Mouse (Mus musculus) heart, embryonic 15.5 days (tissue): Measurements from ENCODE around the gene Parp4. TPM values are rescaled to one million over a fixed set of nuclear protein-coding genes. Genes with fewer than 3 reads are reported as not detected.

Experiments used
- ATAC-seq: fragments of 200-750 bp; cut with Nextera tagmentation; replicated peaks from 2 replicates; pipeline ENCODE4 v1.8.0; 2017; ENCODE audit warnings: low read depth, moderate TSS enrichment; ENCODE audit not compliant: insufficient number of reproducible peaks, insufficient read depth, low FRiP score
- H3K27ac ChIP-seq: fragments of 300-500 bp; sonication (generic); 2 replicates; pipeline ENCODE4 v1.5.1; 2015; ENCODE audit warnings: mild to moderate bottlenecking, inconsistent platforms
- H3K27me3 ChIP-seq: fragments of 300-500 bp; sonication (generic); 2 replicates; pipeline ENCODE4 v1.6.1; 2015; ENCODE audit warnings: inconsistent platforms
- H3K36me3 ChIP-seq: fragments of 300-500 bp; sonication (generic); 2 replicates; pipeline ENCODE4 v1.6.1; 2015; ENCODE audit warnings: mild to moderate bottlenecking, inconsistent platforms
- H3K4me1 ChIP-seq: fragments of 300-500 bp; sonication (generic); replicated peaks from 2 replicates; pipeline ENCODE4 v1.6.1; 2015; ENCODE audit warnings: inconsistent platforms
- H3K4me2 ChIP-seq: fragments of 300-500 bp; sonication (generic); 2 replicates; pipeline ENCODE4 v1.6.1; 2015; ENCODE audit warnings: inconsistent platforms, mild to moderate bottlenecking, moderate library complexity
- H3K4me3 ChIP-seq: fragments of 300-500 bp; sonication (generic); 2 replicates; pipeline ENCODE4 v1.5.1; 2015; ENCODE audit warnings: mild to moderate bottlenecking, inconsistent platforms
- H3K9ac ChIP-seq: fragments of 300-500 bp; sonication (generic); 2 replicates; pipeline ENCODE4 v1.6.1; 2015; ENCODE audit warnings: mild to moderate bottlenecking, inconsistent platforms
- H3K9me3 ChIP-seq: fragments of 300-500 bp; sonication (generic); replicated peaks from 2 replicates; pipeline ENCODE4 v1.6.1; 2016; ENCODE audit warnings: inconsistent platforms
- WGBS: fragments of 180-500 bp; shearing (Covaris S2); methylation state at CpG from one replicate; pipeline ENCODE4 v1.1.7; 2015; ENCODE audit warnings: mixed read lengths; 5-methylcytosine and 5-hydroxymethylcytosine counted together
- polyA plus RNA-seq: library from polyadenylated mRNA; unstranded; fragments of >200 nt; fragmentation: Nextera tagmentation; extraction: Ambion mirVana; gene quantifications from 2 replicates; pipeline ENCODE4 v1.2.1, GENCODE M21; 2015

Gene Parp4
- polyA plus RNA-seq, 1 experiment from 2014 or later = 10.3 TPM

DNA sequence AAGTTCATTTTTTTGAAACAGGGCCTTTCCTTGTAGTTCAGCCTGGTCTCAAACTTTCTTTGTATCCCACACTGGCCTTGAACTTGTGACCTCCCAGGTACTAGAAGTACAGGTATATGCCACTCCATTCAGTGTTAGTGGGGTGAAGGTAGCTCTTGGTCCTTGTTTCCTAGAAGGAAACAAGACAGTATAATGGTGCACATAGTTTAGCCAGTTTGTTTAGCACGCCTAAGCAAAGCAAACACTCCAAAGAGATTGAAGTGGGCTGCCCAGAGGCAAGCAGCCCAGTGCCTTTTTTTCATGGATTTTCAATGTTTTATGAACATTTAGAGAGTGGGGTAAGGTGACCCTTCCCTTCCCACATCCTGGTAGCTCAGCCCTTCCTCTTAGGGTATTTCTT lies 42.1 kb downstream of the Parp4 start:
- no peak overlapping the region for H3K4me3 ChIP-seq
- no peaks in the 10 kb centered on the region for H3K9me3 ChIP-seq
- no peaks in the 10 kb centered on the region for H3K4me1 ChIP-seq
- no peak overlapping the region for H3K9ac ChIP-seq
- peaks cover 70% of the 10 kb centered on the region for H3K36me3 ChIP-seq
- no peak overlapping the region for H3K27ac ChIP-seq
- 83% methylated on average over 1 of the region's 1 CpGs for WGBS
- H3K27me3 ChIP-seq = no peaks in the 10 kb centered on the region
- no peak for ATAC-seq
- H3K4me2 ChIP-seq = no peak overlapping the region

DNA sequence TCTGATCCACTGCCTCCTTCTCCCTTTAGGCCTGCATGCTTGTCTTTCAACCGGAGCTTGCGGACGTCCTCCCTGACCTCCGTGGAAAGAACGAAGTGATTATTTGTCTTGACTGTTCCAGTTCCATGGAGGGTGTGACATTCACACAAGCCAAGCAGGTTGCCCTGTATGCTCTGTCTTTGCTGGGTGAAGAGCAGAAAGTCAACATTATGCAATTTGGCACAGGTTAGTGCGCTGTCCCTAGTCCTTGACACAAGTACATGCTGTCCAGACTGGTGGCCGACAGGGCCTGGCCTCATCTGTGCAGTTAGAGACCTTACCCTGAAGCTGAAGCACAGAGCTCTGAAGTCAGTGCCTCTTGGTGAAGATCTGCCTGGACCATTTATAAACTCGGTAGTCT lies 45.0 kb downstream of the Parp4 start:
- ATAC-seq = no peak
- Histone ChIP-seq H3K4me1 (no peaks in the 10 kb centered on the region), H3K27ac (no peak overlapping the region), H3K9ac (no peak overlapping the region), H3K27me3 (no peaks in the 10 kb centered on the region), H3K4me2 (no peak overlapping the region), H3K4me3 (no peak overlapping the region), H3K9me3 (no peaks in the 10 kb centered on the region), H3K36me3 (peaks cover 57% of the 10 kb centered on the region)
- 89% methylated on average over 8 of the region's 8 CpGs for WGBS

DNA sequence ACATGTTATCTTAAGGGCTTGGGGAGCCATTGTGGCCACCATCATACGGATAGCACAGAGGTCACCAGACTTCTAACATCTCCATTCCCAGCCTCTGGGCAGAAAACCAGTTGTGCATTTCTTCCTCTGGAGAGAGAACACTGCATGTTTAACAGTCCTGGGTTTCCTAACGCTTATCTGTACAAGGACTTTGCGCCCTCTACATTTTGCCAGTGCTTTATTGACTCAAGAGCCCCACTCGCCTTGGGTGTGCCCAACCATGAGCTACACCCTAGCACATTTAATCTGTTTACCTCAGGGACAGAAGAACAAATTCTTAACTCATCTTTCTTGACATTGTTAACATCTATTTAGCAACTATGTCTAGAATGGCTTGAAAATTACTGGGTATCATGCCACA lies 50.8 kb downstream of the Parp4 start:
- Histone ChIP-seq H3K36me3 (peaks cover 55% of the 10 kb centered on the region), H3K27me3 (no peaks in the 10 kb centered on the region), H3K4me3 (no peak overlapping the region), H3K4me1 (no peaks in the 10 kb centered on the region), H3K27ac (no peak overlapping the region), H3K9me3 (no peaks in the 10 kb centered on the region), H3K9ac (no peak overlapping the region), H3K4me2 (no peak overlapping the region)
- 83% methylated on average over 4 of the region's 4 CpGs for WGBS
- ATAC-seq = no peak

DNA sequence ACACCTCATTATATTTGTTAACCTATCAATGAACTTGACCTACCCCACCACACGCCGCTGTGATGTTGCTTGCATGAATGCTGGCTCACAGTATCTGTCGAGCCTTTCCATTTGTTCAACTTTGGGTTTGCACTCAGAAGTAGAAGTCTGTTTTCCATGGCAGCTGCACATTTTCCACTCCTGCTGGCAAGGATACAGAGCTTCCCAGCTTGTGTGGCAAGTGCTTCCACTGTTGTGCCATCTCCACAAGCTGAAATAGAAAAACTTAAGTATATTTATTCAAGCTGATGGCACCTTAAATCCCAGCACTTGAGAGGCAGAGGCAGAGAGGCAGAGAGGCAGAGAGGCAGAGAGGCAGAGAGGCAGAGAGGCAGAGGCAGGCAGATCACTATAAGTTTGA lies 52.9 kb downstream of the Parp4 start:
- H3K36me3 ChIP-seq = peaks cover 40% of the 10 kb centered on the region
- no peak overlapping the region for H3K4me2 ChIP-seq
- no peak for ATAC-seq
- no peaks in the 10 kb centered on the region for H3K27me3 ChIP-seq
- 81% methylated on average over 3 of the region's 3 CpGs for WGBS
- no peaks in the 10 kb centered on the region for H3K4me1 ChIP-seq
- H3K9me3 ChIP-seq = no peaks in the 10 kb centered on the region
- no peak overlapping the region for H3K4me3 ChIP-seq
- no peak overlapping the region for H3K9ac ChIP-seq
- no peak overlapping the region for H3K27ac ChIP-seq

DNA sequence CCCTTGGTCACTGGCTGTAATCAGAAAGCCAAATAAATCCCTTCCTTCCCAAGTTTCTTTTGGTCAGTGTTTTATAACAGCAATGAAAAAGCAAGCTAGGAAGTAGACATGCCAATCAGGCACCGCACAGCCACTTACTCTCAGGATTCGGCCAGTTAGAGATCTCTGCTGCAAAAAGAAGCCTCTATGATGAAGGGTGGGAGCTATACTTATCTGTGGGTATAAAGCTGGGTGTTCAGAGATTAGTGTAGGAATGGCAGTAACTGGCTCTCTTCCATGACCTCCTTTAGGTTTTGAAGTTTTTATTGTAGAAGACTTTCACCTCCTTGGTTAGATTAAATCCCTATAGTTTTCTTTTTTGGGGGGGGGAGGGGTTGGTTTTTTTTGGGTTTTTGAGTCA lies 55.7 kb downstream of the Parp4 start:
- 87% methylated on average over 2 of the region's 2 CpGs for WGBS
- no peak overlapping the region for H3K4me2 ChIP-seq

DNA sequence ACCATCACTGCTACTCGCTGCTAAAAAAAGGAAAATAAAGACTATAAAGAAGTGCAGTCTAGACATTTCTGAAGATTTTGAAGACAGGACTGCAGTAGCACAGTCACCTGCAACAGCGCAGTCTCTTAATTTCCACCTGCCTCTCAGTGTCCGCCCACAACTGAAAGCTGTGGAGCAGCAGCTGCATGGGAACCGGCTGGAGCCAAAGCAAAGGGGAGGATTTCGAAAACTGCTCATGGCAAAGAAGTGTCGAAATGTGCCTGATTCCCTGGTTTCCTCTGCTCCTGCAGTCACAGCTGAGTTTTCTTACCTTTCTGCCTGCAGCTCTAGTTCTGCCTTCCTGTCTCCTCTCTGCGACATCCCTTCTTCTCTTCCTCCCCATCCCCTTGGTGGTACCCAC lies 71.8 kb downstream of the Parp4 start:
- ATAC-seq = no peak
- no peak overlapping the region for H3K4me3 ChIP-seq
- H3K27me3 ChIP-seq = no peaks in the 10 kb centered on the region
- 69% methylated on average over 7 of the region's 7 CpGs for WGBS
- H3K4me1 ChIP-seq = no peaks in the 10 kb centered on the region
- peaks cover 38% of the 10 kb centered on the region; the same call in 1 of the 2 replicates for H3K36me3 ChIP-seq
- H3K9ac ChIP-seq = no peak overlapping the region
- no peak overlapping the region for H3K4me2 ChIP-seq
- H3K9me3 ChIP-seq = peaks cover 3% of the 10 kb centered on the region; the same call in 1 of the 2 replicates
- no peak overlapping the region for H3K27ac ChIP-seq

More for the DNA sequence above, 55.7 kb downstream of the Parp4 start:
- H3K4me1 ChIP-seq = no peaks in the 10 kb centered on the region
- no peak for ATAC-seq
- peaks cover 50% of the 10 kb centered on the region for H3K36me3 ChIP-seq
- H3K27me3 ChIP-seq = no peaks in the 10 kb centered on the region
- H3K9me3 ChIP-seq = no peaks in the 10 kb centered on the region
- no peak overlapping the region for H3K4me3 ChIP-seq
- H3K27ac ChIP-seq = no peak overlapping the region
- no peak overlapping the region for H3K9ac ChIP-seq

DNA sequence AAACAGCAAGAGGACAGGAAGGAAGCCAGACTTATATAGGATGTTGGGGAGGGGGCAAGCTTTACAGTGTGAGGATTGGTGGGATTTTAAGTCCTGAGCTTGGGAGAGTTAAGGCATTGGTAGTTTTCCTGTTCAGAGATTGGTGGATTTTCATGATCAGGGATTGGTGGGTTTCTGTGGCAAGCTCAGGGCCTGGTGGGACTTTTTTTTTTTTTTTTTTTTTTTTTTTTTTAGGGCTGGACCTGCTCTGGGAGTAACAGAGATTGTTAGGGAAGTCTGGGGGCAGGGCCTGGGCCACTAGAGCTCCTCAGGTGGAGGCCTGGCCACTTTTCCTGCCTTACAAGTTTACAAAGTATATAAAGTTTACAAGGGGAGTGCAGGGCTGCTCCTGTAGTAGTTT lies 74.0 kb downstream of the Parp4 start:
- peaks cover 13% of the 10 kb centered on the region for H3K9me3 ChIP-seq
- H3K27ac ChIP-seq = no peak overlapping the region
- no peaks in the 10 kb centered on the region for H3K4me1 ChIP-seq
- no peak overlapping the region for H3K9ac ChIP-seq
- H3K4me3 ChIP-seq = no peak overlapping the region
- ATAC-seq = no peak
- peaks cover 48% of the 10 kb centered on the region for H3K36me3 ChIP-seq
- no peaks in the 10 kb centered on the region for H3K27me3 ChIP-seq
- no peak overlapping the region for H3K4me2 ChIP-seq

DNA sequence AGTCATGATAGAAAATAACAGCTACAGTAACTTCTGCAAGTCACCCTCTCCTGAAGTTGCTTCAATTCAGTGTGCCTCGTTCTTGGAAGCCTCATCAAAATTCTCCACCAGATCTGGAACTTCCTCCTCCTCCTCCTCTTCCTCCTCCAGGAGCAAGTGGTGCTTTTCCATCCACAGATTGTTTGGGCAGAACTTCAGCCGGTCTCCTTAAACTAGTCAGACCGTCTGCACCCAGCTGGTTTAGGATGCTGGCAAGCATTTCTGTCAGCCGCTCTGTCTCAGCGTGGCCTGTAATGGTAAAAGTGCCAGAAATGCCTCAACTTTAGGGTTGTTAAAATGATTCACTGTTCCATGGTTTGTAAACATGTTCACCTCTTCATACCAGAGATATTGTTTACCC lies 90.2 kb downstream of the Parp4 start:
- no peaks in the 10 kb centered on the region for H3K36me3 ChIP-seq
- no peak overlapping the region for H3K9ac ChIP-seq
- no peaks in the 10 kb centered on the region for H3K9me3 ChIP-seq
- no peaks in the 10 kb centered on the region for H3K27me3 ChIP-seq
- H3K27ac ChIP-seq = no peak overlapping the region
- H3K4me3 ChIP-seq = no peak overlapping the region
- WGBS = 70% methylated on average over 5 of the region's 5 CpGs
- no peak overlapping the region for H3K4me2 ChIP-seq
- H3K4me1 ChIP-seq = peaks cover 16% of the 10 kb centered on the region
- no peak for ATAC-seq

DNA sequence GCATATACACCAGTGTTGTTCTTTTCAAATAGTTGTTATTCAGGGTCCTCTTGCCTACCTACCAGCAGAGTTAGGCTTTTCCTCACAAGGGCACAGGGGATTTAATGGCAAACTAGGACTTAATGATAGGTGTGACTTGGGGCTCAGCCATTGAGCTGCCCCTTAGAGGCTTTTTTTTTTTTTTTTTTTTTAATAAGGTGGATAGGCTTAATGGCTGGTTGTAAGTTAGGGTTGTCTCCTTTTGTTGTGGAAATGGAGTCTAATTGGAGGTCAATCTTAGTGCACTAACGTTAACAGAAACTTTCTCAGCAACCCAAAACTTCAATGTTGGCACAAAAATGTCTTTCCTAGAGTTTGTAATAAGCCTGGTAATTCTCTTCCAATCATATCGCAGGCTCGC lies 91.5 kb downstream of the Parp4 start:
- H3K9me3 ChIP-seq = no peaks in the 10 kb centered on the region
- no peak overlapping the region for H3K9ac ChIP-seq
- ATAC-seq = no peak
- H3K4me2 ChIP-seq = peak overlapping the region; percentile 66
- H3K4me3 ChIP-seq = no peak overlapping the region; the same call in 1 of the 2 replicates
- H3K27me3 ChIP-seq = no peaks in the 10 kb centered on the region
- peaks cover 20% of the 10 kb centered on the region for H3K4me1 ChIP-seq
- WGBS = 77% methylated on average over 3 of the region's 3 CpGs
- H3K27ac ChIP-seq = no peak overlapping the region
- H3K36me3 ChIP-seq = no peaks in the 10 kb centered on the region

DNA sequence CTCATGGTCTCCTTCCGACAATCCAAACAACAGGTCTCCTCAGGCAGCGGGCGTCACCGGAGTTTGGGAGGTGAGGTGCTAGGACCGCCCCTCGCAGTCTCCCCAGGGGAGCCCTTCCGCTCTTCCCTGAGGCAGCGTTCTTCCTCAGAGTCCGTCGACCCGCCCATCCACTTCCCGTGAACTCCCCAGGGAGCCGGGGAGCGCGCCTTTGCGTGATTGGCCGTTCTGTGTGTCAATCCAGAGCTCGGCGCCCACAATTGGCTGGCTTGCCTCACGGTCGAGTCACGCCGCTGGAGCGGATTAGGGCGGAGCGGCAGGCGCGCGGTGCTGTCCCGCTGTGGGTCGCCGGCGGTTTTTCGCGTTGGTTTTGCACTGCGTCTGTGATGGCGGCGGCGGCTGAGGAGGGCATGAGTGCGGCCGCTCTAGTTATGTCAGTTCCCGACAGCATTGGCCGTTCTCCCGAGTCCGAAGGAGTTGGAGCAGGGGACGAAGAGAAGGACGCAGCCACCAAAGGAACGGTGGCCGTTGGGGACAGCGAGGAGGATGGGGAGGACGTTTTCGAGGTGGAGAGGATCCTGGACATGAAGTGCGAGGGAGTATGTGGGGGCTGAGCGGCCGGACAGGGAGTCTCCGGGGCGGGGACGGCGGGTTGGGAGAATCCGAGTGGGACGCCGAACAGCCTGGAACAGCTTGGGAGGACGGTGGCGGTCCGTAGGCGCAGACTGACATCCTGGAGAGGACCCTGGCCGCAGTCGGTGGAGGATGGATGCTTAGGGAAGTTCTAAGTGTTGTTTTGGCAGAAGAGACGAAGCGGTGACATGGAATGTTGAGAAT lies 92.8 kb downstream of the Parp4 start, which contains the start of gene Mphosph8:
Gene Mphosph8, plus strand, starts transcription at position 280 of the 834 bp plus-strand sequence.
- ATAC-seq = peak; percentile 100

DNA sequence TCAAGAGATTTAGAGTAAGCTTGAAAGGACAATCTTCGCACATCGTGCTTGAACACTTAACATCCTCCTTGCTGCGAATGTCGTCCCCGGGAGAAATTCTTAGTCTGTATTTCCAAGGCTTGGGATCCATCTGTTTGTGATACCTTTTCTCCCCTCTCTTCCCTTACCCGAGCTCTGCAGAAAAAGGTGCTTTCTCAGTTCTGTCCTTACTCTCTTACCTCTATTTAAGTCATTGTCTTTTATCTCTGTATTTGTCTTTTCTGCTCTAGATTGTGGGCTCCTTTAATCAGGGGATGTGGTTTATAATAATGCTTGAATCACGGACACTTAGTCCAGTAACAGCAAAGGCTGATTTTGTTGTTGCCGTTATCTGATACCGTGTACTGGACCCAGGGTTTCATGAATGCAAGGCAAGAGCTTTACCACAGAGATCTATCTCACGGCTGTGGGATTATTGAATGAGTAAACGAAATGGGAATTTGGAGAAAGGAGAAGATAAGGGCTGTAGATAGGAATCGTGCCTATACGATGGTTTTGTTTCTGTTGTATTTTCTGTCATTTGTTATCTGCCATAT lies 93.7 kb downstream of the Parp4 start:
- peak overlapping the region; percentile 93; the same call in 1 of the 2 replicates for H3K27ac ChIP-seq

More for the DNA sequence above, 92.8 kb downstream of the Parp4 start, which contains the start of gene Mphosph8:
- Histone ChIP-seq H3K9me3 (no peaks in the 10 kb centered on the region), H3K27me3 (no peaks in the 10 kb centered on the region), H3K4me1 (peaks cover 20% of the 10 kb centered on the region), H3K4me2 (peak within 1 kb of the TSS; percentile 76), H3K27ac (peak within 1 kb of the TSS; percentile 93), H3K36me3 (peaks cover 12% of the 10 kb centered on the region), H3K9ac (peak within 1 kb of the TSS; percentile 66), H3K4me3 (peak within 1 kb of the TSS; percentile 86)
- under 1% methylated on average over 70 of the region's 70 CpGs for WGBS

More for the DNA sequence above, 93.7 kb downstream of the Parp4 start:
- Histone ChIP-seq H3K36me3 (peaks cover 18% of the 10 kb centered on the region), H3K4me1 (peaks cover 20% of the 10 kb centered on the region), H3K4me2 (peak overlapping the region; percentile 76), H3K9ac (peak overlapping the region; percentile 66), H3K4me3 (peak overlapping the region; percentile 86), H3K27me3 (no peaks in the 10 kb centered on the region), H3K9me3 (no peaks in the 10 kb centered on the region)
- ATAC-seq = no peak
- WGBS = 1% methylated on average over 13 of the region's 13 CpGs
